Mouse (Mus musculus) heart, postnatal 10 days (tissue): ENCODE measurements around the gene Gtf2e1. TPM values are rescaled to one million over a fixed set of nuclear protein-coding genes. Genes with fewer than 3 reads are reported as not detected.

Source experiments
- DNase-seq, 2 experiments: peaks; one replicate each; pipeline ENCODE4 v3.0.0; 2021
- intact Hi-C: fragments of 180-260 bp; cut with DNase I; formaldehyde crosslinking; loops from one replicate; pipeline ENCODE4 v1.15.1; 2025
- total RNA-seq, 2 experiments: library from RNA; stranded (reverse); gene quantifications; 2 replicates each; pipeline ENCODE4 v1.2.3; 2021

The Gtf2e1 gene
- total RNA-seq, 2 experiments from 2014 or later, result 8.8 to 11.7 TPM

DNA sequence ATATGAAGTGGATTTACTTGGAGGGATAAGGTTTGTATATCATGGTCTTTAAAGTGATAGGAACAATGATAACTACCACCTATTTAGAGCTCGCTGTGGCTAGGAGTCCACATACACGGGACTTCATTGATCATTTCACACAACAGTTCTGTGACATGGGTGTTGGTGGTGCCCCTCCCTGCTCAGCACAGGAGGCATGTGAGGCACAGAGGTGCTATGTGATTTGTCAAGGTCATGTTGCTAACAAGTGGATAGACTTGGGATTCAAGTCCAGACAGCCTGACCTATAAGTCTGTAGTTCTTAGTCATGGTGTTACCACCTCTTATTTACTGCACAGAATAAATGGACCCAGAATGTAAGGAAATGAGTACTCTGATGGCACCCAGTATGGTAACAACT lies 11.4 kb upstream of the Gtf2e1 start:
- no peak for DNase-seq
- intact Hi-C loops, result no loop called here

DNA sequence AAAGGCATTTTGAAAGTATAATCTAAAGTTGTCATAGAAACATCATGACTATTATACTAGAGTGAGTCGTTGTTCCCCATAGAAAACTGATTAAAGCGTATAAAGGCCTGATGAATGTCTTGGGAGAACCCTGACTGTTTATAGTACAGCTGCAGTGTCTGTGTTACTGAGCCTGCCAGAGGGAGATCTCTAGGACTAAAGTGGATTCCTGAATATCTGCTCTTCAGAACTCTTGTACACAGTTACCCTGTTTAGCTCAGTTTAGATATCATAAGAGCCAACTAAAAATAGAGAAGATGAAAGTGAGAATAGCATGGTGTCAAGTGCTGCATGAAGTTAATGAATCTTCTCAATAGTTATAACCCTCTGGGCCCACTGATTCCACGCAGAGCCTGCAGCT lies 10.7 kb upstream of the Gtf2e1 start:
- intact Hi-C loops, result no loop called here
- peak; percentile 7 to 13 for DNase-seq

DNA sequence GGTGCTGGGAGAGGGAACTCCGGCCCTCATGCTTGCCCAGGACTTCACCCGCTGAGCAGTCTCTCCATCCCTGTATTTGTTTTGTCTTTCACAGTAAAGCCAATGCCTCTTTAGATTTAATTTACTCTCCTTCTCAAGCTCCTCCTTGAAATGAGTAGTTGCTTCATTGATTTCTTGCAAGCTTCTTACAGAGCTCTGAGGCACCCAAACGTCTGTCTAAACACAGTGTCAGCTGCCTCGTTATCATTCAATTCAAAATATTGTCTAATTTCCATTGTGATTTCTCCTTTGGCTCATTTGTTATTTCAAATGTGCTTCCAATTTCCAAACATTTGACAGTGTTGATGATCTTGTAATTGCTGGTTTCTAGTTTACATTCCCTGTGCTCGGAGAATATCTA lies 6.7 kb upstream of the Gtf2e1 start:
- intact Hi-C loops, result no loop called here
- DNase-seq, result no peak

DNA sequence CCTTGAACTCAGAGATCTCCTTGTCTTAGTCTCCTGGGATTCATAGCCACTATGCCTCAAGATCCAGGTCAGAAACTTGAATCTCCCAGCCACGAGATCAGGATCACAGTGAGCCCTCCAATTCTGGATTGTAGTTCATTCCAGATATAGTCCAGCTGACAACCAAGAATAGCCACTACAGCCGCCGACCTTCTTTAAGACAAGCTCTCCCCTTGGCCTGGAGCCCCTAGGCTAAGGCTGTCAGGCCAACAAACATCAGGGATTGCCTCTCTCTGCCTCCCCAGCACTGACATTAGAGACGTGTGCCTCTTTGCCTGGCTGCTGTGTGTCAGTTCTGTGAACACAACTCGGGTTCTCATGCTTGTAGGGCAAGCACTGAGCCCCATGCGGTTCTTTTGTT lies 1.2 kb upstream of the Gtf2e1 start:
- intact Hi-C loops, result loop anchor here (5.0 kb wide), 1 partner anchor 97 kb away; no protein-coding TSS in a partner anchor
- DNase-seq, result peak; percentile 6 to 14

DNA sequence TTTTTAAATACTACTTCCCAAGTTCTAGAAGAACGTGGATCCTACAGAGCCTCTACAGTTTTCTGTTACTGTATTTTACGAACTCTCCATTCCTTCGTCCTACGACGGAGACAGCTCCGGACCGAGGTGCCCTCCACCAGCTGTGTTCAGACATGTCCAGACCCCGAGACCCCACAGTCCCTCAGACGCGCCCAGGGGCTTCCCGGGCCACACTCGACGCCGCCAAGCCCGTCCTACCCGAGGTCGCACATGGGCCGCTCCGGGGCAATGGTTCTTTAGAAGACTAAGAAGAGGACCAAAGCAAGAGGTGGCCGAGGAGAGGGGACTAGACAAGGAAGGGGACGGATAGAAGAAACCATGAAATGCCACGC lies 364 bp downstream of the Gtf2e1 start:
- no peak for DNase-seq
- intact Hi-C loops, result loop anchor here (5.0 kb wide), 1 partner anchor 113 kb away; the partner anchor contains the start of gene Ndufb4

DNA sequence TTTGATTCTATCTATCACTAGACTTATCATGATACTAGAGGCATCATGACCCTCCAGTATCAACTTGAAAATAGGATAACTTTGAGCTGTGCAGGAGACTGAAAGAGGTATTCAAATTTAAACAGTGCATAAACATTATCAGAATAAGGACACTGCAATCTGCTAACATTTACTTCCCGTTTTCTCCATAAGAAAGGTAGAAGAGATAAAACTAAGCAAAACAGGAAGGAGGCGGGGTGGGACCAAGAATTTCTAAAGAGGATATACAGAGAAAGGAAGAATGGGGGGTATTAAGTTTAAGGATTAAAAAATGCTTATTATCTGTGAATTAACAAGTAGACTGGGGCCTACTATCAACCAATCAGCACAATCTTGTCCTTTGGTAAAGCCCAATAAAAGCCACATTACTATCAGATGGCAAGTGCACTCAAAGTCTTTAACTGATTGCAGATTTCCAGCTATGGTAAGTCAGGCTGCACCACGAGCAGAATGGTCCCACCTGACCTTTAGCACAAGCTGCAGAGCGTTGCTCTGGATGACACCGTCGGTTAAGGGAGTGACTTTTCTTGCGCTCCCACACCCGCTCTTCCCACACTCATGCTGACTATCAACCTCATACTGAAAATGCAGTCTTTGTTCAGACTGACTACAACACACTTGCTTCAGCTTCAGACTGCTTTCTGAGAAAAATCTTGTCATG lies 6.1 kb downstream of the Gtf2e1 start:
- no peak for DNase-seq
- intact Hi-C loops, result no loop called here

DNA sequence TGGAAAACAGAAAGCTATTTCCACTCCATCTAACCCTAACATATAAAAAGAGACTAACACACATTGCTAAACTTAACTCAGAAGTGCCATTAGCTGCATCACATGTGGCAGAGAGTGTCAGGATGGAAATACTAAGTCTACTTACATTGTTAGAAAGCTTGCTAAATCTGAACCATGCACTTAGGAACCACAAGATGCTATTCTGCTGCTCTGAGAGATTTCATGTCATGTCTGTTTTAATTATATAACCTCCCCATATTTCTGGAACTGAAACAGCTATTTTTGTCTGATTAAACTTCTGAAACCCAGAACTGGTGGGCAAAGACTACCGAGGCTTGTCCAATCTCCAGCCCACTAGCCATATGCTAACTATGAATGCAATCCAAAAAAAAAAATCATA lies 7.5 kb downstream of the Gtf2e1 start:
- intact Hi-C loops, result no loop called here
- no peak for DNase-seq

DNA sequence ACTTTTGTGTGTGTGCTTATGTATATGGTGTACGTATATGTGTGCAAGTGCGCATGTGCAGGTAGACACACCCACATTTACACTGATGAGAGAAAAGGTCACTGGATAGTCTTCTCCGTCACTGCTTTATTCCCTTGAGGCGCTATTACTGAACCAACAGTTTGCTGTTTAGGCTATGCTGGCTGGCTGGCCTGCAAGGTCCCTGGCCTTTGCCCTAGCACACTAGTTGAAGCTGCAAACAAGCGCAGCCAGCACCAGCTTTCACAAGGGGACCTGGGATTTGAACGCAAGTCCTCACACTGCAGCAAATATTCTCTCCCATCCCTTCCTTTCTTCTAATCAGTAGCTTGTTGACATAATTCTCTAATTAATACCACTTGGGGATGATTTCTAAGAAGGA lies 9.4 kb downstream of the Gtf2e1 start:
- intact Hi-C loops, result no loop called here
- no peak for DNase-seq

DNA sequence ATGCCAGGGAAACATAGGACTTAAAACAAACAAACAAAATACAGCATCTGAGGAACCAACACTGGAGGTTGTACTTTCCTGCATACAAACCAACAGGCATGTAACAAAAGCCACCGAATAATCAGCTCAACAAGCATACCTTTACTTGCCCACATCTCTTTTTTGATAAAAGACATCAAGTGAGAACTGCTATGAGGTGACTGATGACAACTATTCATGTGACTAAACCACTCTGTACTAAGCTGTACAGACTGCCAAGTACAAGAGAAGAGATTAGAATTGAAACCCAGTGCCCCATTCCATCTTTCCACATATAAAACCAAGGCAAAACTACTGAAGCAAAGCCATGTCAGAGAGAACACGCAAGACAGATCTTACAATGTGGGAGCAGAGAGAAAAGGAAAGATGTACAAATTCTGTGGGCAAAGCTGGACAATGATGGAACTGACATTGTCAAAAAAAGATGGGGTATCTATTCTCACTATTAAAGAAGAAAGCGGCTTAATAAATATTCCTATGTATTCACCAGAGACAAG lies 12.8 kb downstream of the Gtf2e1 start:
- DNase-seq, result peak; percentile 7 to 23

DNA sequence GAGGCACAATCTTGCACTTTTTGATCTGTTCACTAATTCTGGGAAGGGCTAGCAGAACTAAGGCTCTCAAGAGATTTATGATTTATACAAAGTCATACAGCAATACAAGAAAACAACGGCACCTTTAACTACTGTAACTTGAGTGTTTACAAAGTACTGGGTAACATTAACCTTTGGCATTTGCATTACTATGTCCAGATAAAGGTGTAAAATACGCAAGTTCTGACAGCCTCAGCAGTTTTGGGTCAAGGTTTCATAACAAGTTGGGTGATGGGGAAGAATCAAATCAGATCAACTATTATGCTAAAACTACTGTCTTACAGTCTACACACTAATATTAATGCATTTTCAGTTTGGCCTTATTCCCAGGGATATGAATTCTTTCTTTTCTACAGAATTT lies 14.5 kb downstream of the Gtf2e1 start:
- intact Hi-C loops, result no loop called here

More for the DNA sequence above, 12.8 kb downstream of the Gtf2e1 start:
- intact Hi-C loops, result no loop called here

DNA sequence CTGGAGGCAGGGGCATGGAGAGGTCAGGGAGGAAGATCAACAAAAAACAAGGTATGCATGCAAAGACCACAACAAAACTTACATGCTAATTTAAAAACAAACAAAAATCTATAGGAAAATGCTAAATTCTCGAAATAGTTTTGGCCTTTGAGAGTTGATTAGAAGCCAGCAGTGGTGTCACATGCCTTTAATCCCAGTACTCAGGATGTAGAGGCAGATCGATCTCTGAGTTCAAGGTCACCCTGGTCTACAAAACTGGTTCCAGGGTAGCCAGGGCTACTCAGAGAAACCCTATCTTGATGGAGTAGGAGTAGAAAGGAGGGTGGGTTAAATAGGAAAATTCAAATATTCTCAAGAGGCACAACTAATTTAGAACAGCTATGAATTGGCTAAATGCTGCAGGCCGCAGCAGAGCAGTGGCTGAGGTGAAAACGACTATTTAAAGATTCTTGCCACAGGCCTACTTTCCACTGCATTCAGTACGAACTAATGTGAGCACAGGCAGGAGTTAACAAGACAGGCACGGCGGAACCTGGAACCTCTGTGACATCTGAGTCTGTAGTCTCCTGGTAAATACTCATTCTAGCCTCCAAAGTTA lies 17.4 kb downstream of the Gtf2e1 start:
- intact Hi-C loops, result no loop called here

More for the DNA sequence above, 14.5 kb downstream of the Gtf2e1 start:
- no peak for DNase-seq

DNA sequence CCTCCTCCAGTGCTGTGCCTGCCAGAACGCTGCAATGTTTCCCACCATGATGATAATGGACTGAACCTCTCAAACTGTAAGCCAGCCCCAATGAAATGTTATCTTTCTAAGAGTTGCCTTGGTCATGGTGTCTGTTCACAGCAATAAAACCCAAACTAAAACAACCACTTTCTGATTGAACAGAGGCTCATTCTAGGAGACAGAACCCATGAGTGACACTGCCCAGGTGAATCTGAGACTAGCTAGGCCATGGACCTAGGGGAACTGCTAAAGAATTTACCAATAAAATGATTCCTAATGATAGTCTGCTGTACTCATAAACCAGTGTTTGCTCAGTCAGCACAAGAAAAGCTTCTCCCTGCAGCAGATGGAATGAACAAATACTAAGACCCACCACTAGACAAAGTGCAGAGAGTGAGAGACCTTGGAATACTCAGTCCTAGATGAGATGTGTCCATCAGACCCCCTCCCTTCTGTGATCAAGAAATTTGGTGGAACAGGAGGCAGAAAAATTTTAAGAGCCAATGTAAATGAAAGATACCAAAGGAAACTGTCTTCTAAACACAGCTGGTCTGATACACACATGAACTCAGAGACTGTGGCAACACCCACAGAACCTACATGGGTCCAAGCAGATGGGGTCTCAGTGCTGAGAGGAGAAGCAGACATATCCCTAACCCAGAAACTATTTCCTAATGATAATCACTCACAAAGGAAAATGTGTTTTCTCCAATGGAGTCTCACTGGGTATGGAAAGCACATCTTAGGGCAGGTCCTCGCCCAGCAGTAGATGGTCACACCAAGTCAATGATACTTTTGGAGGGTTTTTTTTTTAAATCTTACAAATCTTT lies 19.2 kb downstream of the Gtf2e1 start:
- no peak for DNase-seq
- intact Hi-C loops, result no loop called here

More for the DNA sequence above, 17.4 kb downstream of the Gtf2e1 start:
- DNase-seq, result no peak

DNA sequence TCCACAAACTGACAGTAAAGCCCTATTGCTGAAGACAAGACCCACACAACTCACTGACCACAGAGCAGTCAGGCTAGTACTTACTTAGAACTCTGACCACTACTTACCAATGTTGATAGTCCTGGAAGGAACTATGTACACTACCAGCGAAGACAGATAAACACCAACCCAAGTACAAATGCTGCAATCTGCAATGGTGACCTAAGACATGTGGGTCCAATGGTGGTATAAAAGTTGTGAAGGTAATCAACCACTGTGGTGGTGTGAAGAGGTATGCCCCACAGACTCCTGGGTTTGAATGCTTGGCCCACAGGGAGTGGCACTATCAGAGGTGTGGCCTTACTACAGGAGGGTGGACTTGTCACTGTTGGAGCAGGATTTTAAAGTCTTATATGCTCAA lies 19.9 kb downstream of the Gtf2e1 start:
- DNase-seq, result no peak
- intact Hi-C loops, result no loop called here

DNA sequence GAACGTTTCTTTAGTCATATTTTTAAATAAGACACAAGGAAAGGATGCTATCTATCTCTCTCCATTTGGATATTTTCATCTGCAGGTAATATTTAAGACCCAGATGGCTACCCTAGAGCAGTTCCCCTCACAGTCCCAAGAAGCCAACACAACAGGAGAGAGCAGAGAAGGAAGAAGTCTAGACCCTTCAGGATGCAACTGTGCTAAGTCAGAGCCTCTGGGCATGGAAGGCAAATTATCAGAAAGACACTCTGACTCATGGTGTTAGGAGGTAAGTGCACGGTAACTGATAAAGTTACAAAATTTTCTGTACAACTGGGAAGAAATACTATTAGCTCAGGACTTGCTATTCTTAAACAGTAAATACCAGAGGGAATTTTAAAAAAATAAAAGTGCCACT lies 20.9 kb downstream of the Gtf2e1 start:
- no peak for DNase-seq
- intact Hi-C loops, result no loop called here

DNA sequence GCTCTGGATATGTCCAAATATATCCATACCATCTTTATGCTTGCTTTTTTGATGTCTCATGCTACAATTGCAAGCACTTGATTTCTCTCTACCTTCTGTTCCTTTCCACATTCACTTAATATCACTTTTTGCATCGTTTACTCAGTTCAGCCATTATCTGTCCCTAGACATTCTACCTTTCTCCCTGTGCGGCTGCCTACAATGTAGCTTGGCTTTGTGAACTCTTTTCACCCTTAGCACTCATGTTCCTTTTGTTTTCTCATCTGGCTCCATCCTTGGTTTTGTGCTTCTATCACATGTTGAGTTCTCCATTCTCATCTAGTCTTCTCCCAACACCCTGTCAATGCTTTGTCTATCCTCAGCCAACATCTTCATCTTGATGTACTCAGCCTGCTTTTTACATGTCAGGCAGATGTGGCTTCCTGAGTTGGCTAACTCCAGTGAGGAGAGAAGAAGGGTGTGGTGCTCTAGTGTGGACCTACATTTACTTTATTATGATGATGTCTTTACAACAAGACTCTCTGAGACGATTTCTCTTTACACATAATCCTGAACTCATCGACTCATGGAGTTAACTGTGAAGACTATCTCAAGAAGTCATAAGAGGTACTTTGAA lies 21.9 kb downstream of the Gtf2e1 start:
- DNase-seq, result no peak
- intact Hi-C loops, result no loop called here

DNA sequence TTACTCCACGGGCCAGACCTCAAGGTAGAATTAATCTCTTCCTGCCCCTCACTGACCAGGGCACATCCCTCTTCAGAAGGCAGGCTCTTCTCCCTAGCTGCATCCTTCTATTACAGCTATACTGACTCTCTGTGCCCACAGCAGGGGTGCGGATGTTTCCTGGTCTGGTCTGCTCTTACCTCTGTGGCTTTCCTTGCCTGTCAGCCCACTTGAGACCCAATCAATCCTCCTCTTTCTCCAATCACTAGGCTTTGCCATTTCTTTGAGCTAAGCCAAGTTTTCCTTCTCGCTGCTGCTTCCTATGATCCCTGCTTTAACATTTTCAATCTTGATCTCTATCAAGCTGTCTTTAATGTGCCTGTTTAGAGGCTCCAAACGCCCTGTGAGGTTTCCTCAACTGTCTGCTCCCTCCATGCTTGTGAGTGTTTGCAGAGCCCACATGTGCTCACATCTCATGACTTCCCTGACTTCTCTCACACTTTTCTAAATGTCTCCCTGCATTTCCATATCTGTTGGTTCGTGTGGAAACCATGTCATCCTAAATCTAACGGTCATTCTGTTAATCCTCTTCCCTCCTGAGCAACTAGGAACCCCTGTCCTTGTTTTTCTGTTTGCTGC lies 23.1 kb downstream of the Gtf2e1 start:
- intact Hi-C loops, result no loop called here
- no peak for DNase-seq

DNA sequence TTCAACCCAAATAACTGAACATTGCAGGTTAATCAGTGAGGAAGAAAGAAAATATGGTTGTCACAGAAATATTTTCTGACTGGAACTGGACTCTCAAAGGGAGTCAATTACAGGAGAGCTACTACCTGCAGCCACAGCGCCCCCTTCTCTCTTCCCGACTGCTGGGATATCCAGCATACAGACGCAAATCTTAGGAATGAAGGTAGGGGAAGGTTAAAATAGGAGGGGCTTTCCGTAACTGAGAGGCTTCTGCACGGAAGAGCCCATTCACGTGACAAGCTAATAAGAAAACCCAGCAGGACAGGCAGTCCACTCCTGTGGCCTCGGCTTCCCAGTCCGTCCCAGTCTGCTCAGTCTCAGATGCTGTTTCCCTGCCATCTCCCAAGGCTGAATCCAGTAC lies 24.9 kb downstream of the Gtf2e1 start:
- intact Hi-C loops, result no loop called here
- no peak for DNase-seq

DNA sequence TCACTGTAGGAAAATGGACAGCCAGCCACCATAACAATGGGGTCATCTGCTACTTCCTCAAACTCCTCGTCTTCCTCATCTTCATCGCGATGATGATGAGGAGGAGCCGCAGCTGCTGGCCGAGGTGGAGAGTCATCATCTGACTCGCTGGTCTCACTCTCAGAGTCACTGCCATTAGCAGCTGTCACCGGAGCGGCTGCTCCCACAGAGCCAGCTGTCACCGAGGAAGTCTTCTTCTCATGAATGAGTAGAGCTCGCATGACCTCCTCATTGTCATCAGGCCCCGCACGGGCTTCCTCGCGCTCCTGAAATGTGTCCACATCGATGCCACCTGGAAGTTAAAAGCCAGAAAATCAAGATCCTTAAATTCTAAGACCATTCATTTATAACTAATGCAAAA lies 28.1 kb downstream of the Gtf2e1 start:
- DNase-seq, result no peak
- intact Hi-C loops, result no loop called here

DNA sequence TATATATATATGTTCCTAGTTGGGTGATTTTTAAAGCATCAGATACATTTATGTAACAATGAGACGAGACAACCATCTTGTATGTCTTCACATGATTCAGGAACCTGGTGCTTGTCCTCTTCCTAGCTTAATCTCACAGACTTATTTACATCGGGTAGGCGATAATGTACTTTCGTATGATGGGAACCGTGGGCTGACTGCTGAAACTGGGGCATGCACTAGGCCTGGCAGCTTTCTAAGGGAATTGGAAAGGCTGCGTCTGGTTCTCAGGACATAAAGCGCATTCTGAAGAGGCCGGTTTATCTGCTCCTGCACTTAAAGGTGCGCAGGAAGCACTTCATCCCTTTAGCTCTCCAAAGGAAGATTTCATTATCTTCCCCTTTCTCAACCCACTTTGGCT lies 32.8 kb downstream of the Gtf2e1 start:
- no peak for DNase-seq
- intact Hi-C loops, result no loop called here

DNA sequence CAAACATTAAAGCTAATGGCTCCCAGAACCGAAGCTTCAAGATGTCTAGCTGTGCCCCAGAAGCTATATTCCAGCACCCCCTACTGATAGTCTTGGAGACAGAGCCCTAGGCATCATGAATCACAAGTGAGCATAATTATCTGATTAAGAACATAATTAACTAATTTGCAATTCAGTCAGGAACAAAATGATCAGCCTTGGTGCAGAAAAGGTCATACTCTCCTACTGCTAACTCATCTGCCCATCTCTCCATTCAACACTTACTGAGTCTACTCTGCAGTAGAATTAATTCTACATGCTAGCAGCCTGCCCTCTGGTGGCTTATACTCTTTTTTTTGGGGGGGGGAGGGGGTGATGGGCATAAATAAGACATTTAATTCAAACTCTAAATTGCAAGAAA lies 35.1 kb downstream of the Gtf2e1 start:
- DNase-seq, result no peak
- intact Hi-C loops, result no loop called here

DNA sequence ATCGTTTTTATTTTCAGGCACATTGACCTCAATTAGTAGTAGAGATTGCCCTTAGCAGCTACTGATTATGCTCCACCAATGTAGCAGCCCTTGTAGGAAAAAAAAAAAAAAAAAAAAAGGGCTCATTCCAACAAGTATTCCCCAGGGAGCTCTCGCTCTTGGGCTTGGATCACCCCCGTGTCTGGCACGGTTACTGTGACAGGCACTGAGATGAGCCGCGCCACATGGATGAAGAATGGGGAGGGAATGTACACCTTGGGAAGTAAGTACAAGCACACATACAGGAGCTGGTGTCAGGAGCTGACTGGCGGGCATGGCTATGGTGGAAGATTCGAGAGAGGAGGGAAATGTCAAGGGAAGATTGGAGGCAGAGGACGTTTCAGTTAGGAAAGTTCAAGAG lies 41.0 kb downstream of the Gtf2e1 start:
- intact Hi-C loops, result no loop called here
- DNase-seq, result peak in 1 of 2 experiments; percentile 2
